Mouse (Mus musculus): ENCODE measurements around the gene Abhd5.

- peak; percentile 86 for TF ChIP-seq CTCF (conservative IDR thresholded peaks at IDR 0.05; ENCODE audit: low read length)
- no peak for TF ChIP-seq POU5F1 (IDR thresholded peaks at IDR 0.05; ENCODE audit: borderline replicate concordance, low read length)
Observed at GRCm38 (mm10) chr9:122310613-122311049, 40.8 kb upstream of the Abhd5 start.
